Mouse (Mus musculus): ENCODE results near the gene Ambra1. TPM values are rescaled to one million over a fixed set of nuclear protein-coding genes. Genes with fewer than 3 reads are reported as not detected.

Ambra1 gene
- polyA plus RNA-seq, 1 experiment, result 45.3 TPM

DNA sequence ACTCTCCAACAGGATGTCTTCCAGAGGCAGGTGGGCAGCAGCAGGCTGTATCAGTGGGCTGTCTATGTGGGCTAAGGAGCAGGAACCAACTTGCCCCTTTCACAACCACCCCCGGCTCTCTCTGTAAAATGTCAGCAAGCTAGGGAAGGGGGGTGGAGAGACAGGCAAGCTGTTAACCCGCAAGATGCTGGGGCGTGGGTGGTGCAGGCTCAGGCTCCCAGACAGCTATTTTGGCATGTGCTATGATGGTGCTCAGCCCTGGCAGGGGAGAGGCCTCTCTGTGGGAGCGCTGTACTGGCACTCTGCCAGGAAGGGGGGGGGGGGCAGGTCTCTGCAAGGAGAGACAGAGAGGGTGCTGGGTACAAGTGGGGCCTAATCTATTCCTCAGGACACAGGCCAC, 227.2 kb downstream of the Ambra1 start:
- peak; percentile 87 for DNase-seq (ENCODE audit: low read depth)
- TF ChIP-seq CTCF (IDR thresholded peaks at IDR 0.05; ENCODE audit: borderline replicate concordance, extremely low read depth, insufficient read depth, insufficient read length), result no peak
- TF ChIP-seq POLR2A (IDR thresholded peaks at IDR 0.05; ENCODE audit: borderline replicate concordance, extremely low read depth, insufficient read depth, insufficient read length, poor library complexity, severe bottlenecking), result no peak

DNA sequence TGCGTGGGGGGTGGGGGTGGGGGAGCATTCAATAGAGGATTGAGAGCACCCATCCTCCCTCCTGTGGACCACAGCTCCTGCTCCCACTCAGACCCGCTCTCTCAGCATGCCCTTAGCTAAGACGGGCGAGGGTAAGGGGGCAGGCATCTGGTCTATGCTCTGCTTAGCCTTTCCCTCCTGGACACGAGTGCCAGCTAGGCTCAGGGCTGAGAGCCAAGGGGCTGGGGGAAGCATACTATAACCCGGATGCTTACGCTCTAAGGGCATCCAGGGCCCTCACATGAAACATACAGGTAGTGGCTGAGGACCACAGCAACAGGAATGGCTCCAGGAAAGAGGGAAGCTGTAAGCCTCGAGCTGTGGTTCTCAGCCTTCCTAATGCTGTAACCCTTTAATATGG, 228.1 kb downstream of the Ambra1 start:
- TF ChIP-seq POLR2A (IDR thresholded peaks at IDR 0.05; ENCODE audit: borderline replicate concordance, extremely low read depth, insufficient read depth, insufficient read length, poor library complexity, severe bottlenecking), result no peak
- no peak for TF ChIP-seq CTCF (IDR thresholded peaks at IDR 0.05; ENCODE audit: borderline replicate concordance, extremely low read depth, insufficient read depth, insufficient read length)
- no peak for DNase-seq (ENCODE audit: low read depth)

DNA sequence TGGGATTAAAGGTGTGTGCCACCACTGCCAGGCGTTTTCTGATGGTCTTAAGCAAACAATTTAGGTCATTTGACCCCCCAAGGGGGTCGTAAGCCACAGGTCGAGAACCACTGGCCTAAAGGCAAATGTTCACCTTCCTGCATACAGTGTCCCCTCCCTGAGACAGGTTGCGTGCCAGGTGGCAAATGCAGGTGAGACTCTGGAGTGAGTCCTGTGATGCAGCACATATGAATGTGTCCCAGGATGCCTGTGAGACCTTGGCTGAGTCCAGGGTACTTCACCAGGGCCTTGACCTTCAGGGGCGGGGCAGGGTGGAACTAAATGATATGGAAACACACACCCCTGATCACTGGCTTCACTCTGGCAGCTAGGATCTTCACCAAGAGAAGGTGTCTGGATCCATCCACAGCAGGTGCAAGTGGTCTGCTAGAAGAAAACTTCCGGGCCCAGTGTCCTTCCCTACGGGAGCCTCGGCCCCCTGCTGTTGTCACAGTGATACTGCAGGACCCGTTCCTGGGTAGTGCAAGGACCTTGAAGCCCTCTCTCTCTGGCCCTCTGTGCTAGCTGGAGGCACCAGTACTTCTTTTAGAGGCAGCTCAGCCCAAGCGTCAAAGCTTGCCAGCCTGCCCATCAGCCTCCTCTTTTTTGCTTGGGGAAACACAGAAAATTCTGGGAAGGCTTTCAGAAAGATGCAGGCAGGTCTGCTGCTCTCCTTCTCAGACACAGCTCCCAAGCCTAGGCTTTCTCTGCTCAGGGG, 228.9 kb downstream of the Ambra1 start:
- peak; percentile 61 for DNase-seq (ENCODE audit: low read depth)
- peak; percentile 78 for TF ChIP-seq CTCF (IDR thresholded peaks at IDR 0.05; ENCODE audit: borderline replicate concordance, extremely low read depth, insufficient read depth, insufficient read length)
- TF ChIP-seq POLR2A (IDR thresholded peaks at IDR 0.05; ENCODE audit: borderline replicate concordance, extremely low read depth, insufficient read depth, insufficient read length, poor library complexity, severe bottlenecking), result no peak

DNA sequence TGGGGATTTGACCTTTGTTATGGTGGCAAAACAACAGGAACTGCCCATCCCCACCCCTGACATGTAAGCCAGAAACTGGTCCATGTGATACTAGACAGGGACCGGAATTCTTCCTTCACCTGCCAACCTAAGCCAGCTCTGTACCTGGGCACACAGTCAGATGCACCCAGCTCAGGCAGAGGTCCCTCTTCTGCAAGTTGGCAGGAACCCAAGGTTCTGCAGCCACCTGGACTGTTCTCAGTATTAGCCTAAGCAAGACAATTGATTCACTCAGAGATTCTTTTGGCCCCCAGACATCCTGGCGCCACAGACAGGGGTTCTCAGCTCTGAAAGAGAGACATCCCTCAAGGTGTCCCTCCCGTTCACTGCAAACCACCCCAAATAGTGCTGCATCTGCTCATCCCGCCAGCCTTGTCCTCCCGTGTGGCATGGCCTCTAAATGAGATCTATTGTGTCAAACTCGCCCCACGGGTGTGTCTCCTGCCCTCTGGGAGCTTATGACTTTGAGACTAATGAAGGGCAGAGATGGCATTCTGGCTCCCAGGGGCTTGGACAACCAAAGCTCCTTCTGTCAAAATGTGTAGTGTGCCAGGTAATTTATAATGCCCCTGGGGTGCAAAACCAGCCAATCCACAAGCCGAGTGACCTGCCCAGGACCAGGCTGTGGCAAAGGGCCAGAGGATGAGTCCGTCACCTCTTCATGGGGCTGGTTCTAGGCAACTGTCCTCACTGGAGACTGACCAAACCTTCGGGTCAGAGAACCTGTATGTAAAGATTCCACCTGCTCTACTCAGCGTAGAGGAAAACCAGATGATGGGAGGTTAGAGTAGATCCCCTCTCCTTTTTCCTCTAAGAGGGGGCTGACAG, 229.8 kb downstream of the Ambra1 start:
- TF ChIP-seq CTCF (IDR thresholded peaks at IDR 0.05; ENCODE audit: borderline replicate concordance, extremely low read depth, insufficient read depth, insufficient read length), result no peak
- no peak for TF ChIP-seq POLR2A (IDR thresholded peaks at IDR 0.05; ENCODE audit: borderline replicate concordance, extremely low read depth, insufficient read depth, insufficient read length, poor library complexity, severe bottlenecking)
- no peak for DNase-seq (ENCODE audit: low read depth)

GRCm38 (mm10) chr2:91960459-91960858, 230.5 kb downstream of the Ambra1 start:
- DNase-seq (ENCODE audit: low read depth), result no peak
- TF ChIP-seq CTCF (IDR thresholded peaks at IDR 0.05; ENCODE audit: borderline replicate concordance, extremely low read depth, insufficient read depth, insufficient read length) (no peak), POLR2A (IDR thresholded peaks at IDR 0.05; ENCODE audit: borderline replicate concordance, extremely low read depth, insufficient read depth, insufficient read length, poor library complexity, severe bottlenecking) (no peak)

DNA sequence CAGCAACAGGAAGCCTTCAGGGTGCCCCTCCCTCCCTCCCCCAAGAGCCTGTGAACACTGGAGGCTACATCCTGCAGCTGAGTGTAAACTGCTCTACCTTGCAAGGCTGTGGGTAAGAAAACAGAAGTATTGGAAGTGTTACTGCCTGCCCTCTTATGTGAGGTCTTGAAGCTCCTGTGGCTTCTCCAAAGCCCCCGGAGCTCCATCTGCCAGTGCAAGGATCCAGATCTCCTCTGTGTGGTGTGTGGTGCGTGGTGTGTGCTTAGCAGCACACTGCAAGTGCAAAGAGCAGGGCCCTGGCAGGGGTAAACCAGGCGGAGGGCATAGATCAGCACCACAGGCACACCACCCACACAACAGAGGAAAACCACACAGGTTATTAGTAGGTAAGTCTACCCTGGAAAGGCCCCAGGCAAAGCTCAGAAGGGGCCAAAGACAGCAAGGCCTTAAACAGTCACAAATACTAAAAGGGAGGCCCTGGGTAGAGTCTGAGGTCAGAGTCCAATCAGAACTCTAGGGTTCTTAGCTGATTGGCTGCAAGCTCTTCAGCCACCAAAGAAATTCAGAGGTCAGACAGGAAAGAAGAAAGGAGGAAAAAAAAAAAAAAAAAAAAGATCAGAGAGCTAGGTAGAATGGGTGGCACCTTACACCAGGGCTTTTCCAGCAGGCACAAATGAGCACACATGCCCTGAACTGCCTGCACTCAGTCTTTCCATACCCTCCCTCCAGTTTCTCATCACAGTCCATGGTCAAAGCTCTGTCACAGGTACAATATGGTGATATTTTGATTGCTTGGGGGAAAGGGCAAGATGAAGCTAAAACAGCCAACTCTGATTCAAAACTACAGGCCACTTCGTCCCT, 232.2 kb downstream of the Ambra1 start:
- DNase-seq (ENCODE audit: low read depth), result no peak
- TF ChIP-seq CTCF (IDR thresholded peaks at IDR 0.05; ENCODE audit: borderline replicate concordance, extremely low read depth, insufficient read depth, insufficient read length) (no peak), POLR2A (IDR thresholded peaks at IDR 0.05; ENCODE audit: borderline replicate concordance, extremely low read depth, insufficient read depth, insufficient read length, poor library complexity, severe bottlenecking) (no peak)

DNA sequence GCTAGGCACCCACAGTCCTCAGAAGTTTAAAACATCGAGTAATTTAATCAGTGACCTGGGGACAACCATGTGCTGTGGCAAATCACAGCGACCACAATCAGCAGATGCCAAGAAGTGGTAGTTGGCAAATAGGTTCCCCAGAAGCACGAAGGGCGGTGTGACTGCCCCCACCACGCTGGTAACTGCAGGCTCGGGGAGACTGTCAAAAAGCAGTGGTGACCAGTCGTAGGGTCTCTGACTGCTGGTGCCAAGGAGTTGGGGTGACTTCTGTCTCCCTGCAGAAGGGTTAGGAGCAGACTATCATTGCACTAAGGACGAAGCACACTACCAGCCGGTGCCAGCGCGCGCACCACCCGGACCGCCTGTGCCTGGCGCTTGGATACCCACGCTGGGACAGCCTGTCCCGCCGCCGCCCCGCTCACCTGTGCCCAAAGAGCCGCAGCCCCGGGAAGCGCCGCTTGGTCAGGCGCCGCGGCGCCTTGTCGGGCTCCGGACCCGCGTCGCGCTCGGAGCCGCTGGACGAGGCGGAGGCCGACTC, 233.0 kb downstream of the Ambra1 start:
- no peak for DNase-seq (ENCODE audit: low read depth)
- TF ChIP-seq CTCF (IDR thresholded peaks at IDR 0.05; ENCODE audit: borderline replicate concordance, extremely low read depth, insufficient read depth, insufficient read length) (no peak), POLR2A (IDR thresholded peaks at IDR 0.05; ENCODE audit: borderline replicate concordance, extremely low read depth, insufficient read depth, insufficient read length, poor library complexity, severe bottlenecking) (no peak)

GRCm38 (mm10) chr2:91963443-91963932, 233.6 kb downstream of the Ambra1 start:
- TF ChIP-seq POLR2A (IDR thresholded peaks at IDR 0.05; ENCODE audit: borderline replicate concordance, extremely low read depth, insufficient read depth, insufficient read length, poor library complexity, severe bottlenecking) (peak; percentile 93), CTCF (IDR thresholded peaks at IDR 0.05; ENCODE audit: borderline replicate concordance, extremely low read depth, insufficient read depth, insufficient read length) (peak; percentile 90)
- peak; percentile 96 for DNase-seq (ENCODE audit: low read depth)

- TF ChIP-seq POLR2A (IDR thresholded peaks at IDR 0.05; ENCODE audit: borderline replicate concordance, extremely low read depth, insufficient read depth, insufficient read length, poor library complexity, severe bottlenecking) (no peak), CTCF (IDR thresholded peaks at IDR 0.05; ENCODE audit: borderline replicate concordance, extremely low read depth, insufficient read depth, insufficient read length) (no peak)
- no peak for DNase-seq (ENCODE audit: low read depth)
These were observed 234.8 kb downstream of the Ambra1 start for GRCm38 (mm10) chr2:91964610-91965204.

GRCm38 (mm10) chr2:91965417-91965816, 235.5 kb downstream of the Ambra1 start:
- DNase-seq (ENCODE audit: low read depth), result no peak

More at GRCm38 (mm10) chr2:91965417-91965816, 235.5 kb downstream of the Ambra1 start:
- no peak for TF ChIP-seq POLR2A (IDR thresholded peaks at IDR 0.05; ENCODE audit: borderline replicate concordance, extremely low read depth, insufficient read depth, insufficient read length, poor library complexity, severe bottlenecking)
- TF ChIP-seq CTCF (IDR thresholded peaks at IDR 0.05; ENCODE audit: borderline replicate concordance, extremely low read depth, insufficient read depth, insufficient read length), result no peak
